Mouse (Mus musculus) heart, embryonic 12.5 days (tissue): ENCODE results near the gene Arl4d. TPM values are rescaled to one million over a fixed set of nuclear protein-coding genes. Genes with fewer than 3 reads are reported as not detected.

Experiments used
- ATAC-seq: fragments of 200-750 bp; cut with Nextera tagmentation; 2 replicates; pipeline ENCODE4 v1.8.0; 2017; ENCODE audit warnings: moderate TSS enrichment, moderate library complexity; ENCODE audit not compliant: insufficient number of reproducible peaks, low FRiP score
- H3K27ac ChIP-seq: fragments of 300-500 bp; sonication (generic); 2 replicates; pipeline ENCODE4 v1.5.1; 2016; ENCODE audit warnings: mild to moderate bottlenecking, moderate library complexity; ENCODE audit not compliant: poor library complexity, severe bottlenecking
- H3K27me3 ChIP-seq: fragments of 300-500 bp; sonication (generic); replicated peaks from 2 replicates; pipeline ENCODE4 v1.6.1; 2016; ENCODE audit warnings: mild to moderate bottlenecking, moderate library complexity
- H3K36me3 ChIP-seq: fragments of 300-500 bp; sonication (generic); 2 replicates; pipeline ENCODE4 v1.6.1; 2016; ENCODE audit warnings: mild to moderate bottlenecking, moderate library complexity
- H3K4me1 ChIP-seq: fragments of 300-500 bp; sonication (generic); replicated peaks from 2 replicates; pipeline ENCODE4 v1.6.1; 2016; ENCODE audit warnings: mild to moderate bottlenecking
- H3K4me2 ChIP-seq: fragments of 300-500 bp; sonication (generic); 2 replicates; pipeline ENCODE4 v1.6.1; 2016; ENCODE audit warnings: mild to moderate bottlenecking, moderate library complexity
- H3K4me3 ChIP-seq: fragments of 300-500 bp; sonication (generic); 2 replicates; pipeline ENCODE4 v1.5.1; 2016; ENCODE audit warnings: mild to moderate bottlenecking
- H3K9ac ChIP-seq: fragments of 300-500 bp; sonication (generic); 2 replicates; pipeline ENCODE4 v1.6.1; 2016; ENCODE audit warnings: mild to moderate bottlenecking, moderate library complexity
- H3K9me3 ChIP-seq: fragments of 300-500 bp; sonication (generic); replicated peaks from 2 replicates; pipeline ENCODE4 v1.6.1; 2016; ENCODE audit warnings: mild to moderate bottlenecking, moderate library complexity
- WGBS: fragments of 180-500 bp; shearing (Covaris S2); methylation state at CpG from one replicate; pipeline ENCODE4 v1.1.7; 2016; 5-methylcytosine and 5-hydroxymethylcytosine counted together
- polyA plus RNA-seq: library from polyadenylated mRNA; unstranded; fragments of >200 nt; fragmentation: Nextera tagmentation; extraction: Ambion mirVana; gene quantifications from 2 replicates; pipeline ENCODE4 v1.2.1, GENCODE M21; 2016

Arl4d gene
- polyA plus RNA-seq, 1 experiment from 2014 or later, result 10.3 TPM

DNA sequence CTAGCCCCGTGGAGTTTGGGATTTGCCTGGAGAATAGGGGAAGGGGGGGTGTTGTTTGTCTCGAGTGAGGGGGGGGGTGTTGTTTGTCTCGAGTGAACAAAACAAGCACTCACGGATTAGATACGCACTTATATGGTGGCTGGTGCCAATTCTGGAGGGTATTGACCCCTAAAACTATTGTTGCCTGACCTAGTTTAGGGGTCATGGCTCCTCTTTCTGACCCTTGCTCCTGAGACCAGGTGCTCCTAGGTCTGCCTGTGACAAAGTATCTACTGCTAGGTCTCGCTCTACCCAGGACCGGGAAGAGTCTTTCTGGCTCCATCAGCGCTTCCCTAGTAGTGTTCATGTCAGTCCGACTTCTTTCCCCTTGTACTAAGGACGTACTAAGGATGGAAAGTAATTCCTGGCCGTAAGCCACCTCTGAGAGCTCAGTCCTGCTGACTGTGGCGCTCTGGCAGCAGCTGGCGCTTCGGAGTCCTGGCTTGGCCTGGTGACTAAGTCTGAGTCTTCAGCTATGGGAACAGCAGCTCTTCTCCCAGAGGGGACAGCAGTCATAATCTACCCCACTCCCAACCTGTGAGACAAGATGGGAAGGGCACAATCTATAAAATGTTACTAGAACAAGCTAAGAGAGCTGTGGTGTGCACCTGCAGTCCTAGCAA, 2.7 kb downstream of the Arl4d start:
- H3K4me1 ChIP-seq, result peaks cover 53% of the 10 kb centered on the region
- H3K9ac ChIP-seq, result 0 out of 2 replicates have a peak overlapping the region, but pooled peaks have one; percentile 20
- peak overlapping the region; percentile 83 for H3K27ac ChIP-seq
- no peak for ATAC-seq
- no peaks in the 10 kb centered on the region for H3K27me3 ChIP-seq
- no peaks in the 10 kb centered on the region for H3K9me3 ChIP-seq
- H3K4me3 ChIP-seq, result peak overlapping the region; percentile 11
- peak overlapping the region; percentile 92 for H3K4me2 ChIP-seq
- 39% methylated on average over 14 of the region's 14 CpGs for WGBS
- no peaks in the 10 kb centered on the region for H3K36me3 ChIP-seq

DNA sequence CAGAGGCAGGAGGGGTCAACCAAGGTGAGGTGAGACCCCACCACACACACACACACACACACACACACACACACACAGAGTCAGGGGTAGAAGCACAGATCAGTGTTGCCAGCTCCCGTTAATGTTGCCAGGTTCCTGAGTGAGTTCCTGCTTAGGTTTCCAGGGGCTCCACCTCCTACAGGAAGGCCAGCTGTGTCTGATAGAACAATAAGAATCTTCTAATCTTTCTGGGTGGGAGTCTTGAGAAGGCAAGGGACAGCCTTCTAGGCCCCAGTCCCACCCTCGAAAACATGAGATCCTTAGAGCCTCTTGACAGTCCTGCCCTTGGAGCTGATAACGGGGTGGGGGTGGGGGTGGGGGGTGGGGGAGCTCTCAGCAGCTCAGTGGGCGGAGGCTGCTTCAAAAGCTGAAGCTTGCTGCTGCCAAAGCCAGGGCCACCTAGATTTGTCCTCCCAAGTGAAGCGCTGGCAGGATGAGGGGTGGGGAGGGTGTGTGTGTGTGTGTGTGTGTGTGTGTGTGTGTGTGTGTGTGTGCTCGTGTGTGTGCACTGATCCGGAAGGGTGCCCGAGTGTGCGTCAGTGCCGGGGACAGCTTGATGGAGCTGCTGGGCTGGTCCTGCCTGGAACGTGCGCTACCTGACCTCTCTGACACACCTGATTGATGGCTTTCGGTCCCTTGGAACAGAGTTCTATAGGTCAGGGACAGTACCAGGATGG, 3.4 kb downstream of the Arl4d start:
- H3K9me3 ChIP-seq, result no peaks in the 10 kb centered on the region
- peaks cover 54% of the 10 kb centered on the region for H3K4me1 ChIP-seq
- H3K4me2 ChIP-seq, result peak overlapping the region; percentile 92
- 12% methylated on average over 13 of the region's 13 CpGs for WGBS
- H3K9ac ChIP-seq, result 0 out of 2 replicates have a peak overlapping the region, but pooled peaks have one; percentile 20
- H3K4me3 ChIP-seq, result no peak overlapping the region; the same call in 1 of the 2 replicates
- peak overlapping the region; percentile 83 for H3K27ac ChIP-seq
- peak; percentile 15; the same call in 1 of the 2 replicates for ATAC-seq
- H3K27me3 ChIP-seq, result no peaks in the 10 kb centered on the region
- no peaks in the 10 kb centered on the region for H3K36me3 ChIP-seq

DNA sequence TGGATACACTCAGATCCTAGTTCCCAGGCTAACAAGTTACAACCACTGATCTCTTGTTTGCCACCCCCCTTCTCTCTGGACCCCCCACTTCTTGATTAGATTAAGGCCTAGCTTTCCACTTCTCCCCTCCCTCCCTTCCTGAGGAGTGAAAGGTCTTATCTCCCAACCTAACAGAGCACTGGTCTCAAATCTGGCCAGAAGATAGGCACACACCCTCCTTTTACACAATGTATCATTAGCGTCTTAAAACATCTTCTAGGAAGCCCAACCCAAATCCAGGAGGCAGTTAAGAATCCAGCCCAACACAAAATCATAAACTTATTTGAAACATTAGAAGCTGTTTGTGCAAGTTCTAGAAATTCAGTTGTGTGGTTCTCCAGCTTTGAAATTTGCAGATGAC, 5.0 kb downstream of the Arl4d start:
- H3K9me3 ChIP-seq, result no peaks in the 10 kb centered on the region
- peak overlapping the region; percentile 83; the same call in 1 of the 2 replicates for H3K27ac ChIP-seq
- no peak overlapping the region for H3K9ac ChIP-seq
- H3K4me2 ChIP-seq, result no peak overlapping the region
- no peaks in the 10 kb centered on the region for H3K36me3 ChIP-seq
- H3K4me1 ChIP-seq, result peaks cover 57% of the 10 kb centered on the region
- 35% methylated on average over 1 of the region's 1 CpGs for WGBS
- no peak for ATAC-seq
- no peak overlapping the region for H3K4me3 ChIP-seq
- no peaks in the 10 kb centered on the region for H3K27me3 ChIP-seq

DNA sequence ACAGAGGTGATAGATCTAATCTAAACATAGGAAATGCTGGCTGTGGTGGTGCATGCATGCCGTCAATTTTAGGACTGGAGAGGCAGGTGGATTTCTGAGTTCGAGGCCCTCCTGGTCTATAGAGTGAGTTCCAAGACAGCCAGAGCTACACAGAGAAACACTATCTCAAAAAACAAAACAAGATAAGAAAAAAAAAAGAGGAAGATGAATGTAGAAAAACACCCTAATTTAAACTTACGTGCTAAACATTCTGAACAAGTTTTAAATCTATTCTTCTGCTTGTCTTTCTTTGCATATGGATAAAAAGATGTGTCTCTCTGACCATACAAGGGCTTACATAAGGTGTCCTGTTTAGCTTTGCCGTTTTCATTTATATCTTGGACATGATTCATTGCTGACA, 5.9 kb downstream of the Arl4d start:
- no peak overlapping the region for H3K9ac ChIP-seq
- H3K4me3 ChIP-seq, result no peak overlapping the region
- no peak overlapping the region for H3K4me2 ChIP-seq
- peaks cover 57% of the 10 kb centered on the region for H3K4me1 ChIP-seq
- no peak overlapping the region for H3K27ac ChIP-seq
- no peak for ATAC-seq
- H3K9me3 ChIP-seq, result no peaks in the 10 kb centered on the region
- WGBS, result 70% methylated on average over 4 of the region's 4 CpGs
- H3K36me3 ChIP-seq, result no peaks in the 10 kb centered on the region
- no peaks in the 10 kb centered on the region for H3K27me3 ChIP-seq

DNA sequence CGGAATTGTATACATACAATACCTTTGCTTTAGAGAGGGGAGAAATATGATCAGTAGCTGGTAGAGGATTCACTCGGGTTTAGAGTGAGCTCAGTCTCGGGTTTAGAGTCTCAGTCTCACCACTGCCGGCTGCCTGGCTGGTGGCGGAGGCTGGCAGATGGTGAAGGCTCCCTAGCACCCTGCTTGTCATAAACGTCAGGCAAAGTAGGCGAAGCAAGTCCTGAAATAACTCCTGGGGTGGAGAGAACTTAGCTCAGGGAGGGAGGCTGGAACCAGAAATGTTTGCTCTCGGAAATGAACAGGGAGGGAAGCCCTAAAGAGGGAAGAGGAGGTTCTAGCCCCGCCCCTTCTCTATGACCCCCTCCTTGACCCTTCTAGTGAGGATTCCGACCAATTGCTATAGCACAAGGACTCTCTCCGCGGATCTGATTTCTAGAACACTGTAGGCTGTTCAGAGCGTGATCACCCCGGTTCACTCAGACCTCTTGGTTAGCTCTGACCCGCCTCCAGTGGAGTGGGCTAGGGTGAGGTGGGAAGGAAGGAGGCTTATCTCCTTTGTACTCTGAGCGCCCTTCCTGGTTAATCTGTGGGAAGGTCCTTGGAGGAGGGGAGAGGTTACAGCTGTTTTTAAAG, 7.8 kb downstream of the Arl4d start:
- H3K4me1 ChIP-seq, result peaks cover 44% of the 10 kb centered on the region
- H3K9me3 ChIP-seq, result no peaks in the 10 kb centered on the region
- H3K27me3 ChIP-seq, result no peaks in the 10 kb centered on the region
- ATAC-seq, result peak; percentile 65
- no peak overlapping the region for H3K4me3 ChIP-seq
- H3K36me3 ChIP-seq, result no peaks in the 10 kb centered on the region
- H3K27ac ChIP-seq, result peak overlapping the region; percentile 85
- peak overlapping the region; percentile 17; the same call in 1 of the 2 replicates for H3K9ac ChIP-seq
- WGBS, result 11% methylated on average over 16 of the region's 16 CpGs
- H3K4me2 ChIP-seq, result peak overlapping the region; percentile 48

DNA sequence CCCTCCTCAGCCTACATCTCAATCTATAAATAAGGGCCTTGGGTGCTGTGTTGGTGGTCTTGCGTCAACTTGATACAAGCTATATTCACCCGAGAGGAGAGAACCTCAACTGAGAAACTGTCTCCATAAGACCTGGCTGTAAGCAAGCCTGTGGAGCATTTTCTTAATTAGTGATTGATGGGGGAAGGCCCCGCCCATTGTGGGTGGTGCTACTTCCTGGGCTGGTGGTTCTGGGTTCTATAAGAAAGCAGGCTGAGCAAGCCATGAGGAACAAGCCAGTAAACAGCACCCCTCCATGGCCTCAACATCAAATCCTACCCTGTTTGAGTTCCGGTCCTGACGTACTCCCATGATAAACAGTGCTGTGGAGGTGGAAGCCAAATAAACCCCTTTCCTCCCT, 8.8 kb downstream of the Arl4d start:
- H3K9ac ChIP-seq, result no peak overlapping the region
- peak overlapping the region; percentile 85 for H3K27ac ChIP-seq
- H3K4me1 ChIP-seq, result peaks cover 35% of the 10 kb centered on the region
- H3K9me3 ChIP-seq, result no peaks in the 10 kb centered on the region
- H3K4me2 ChIP-seq, result no peak overlapping the region
- H3K27me3 ChIP-seq, result no peaks in the 10 kb centered on the region
- no peaks in the 10 kb centered on the region for H3K36me3 ChIP-seq
- H3K4me3 ChIP-seq, result no peak overlapping the region
- no peak for ATAC-seq
- WGBS, result 81% methylated on average over 5 of the region's 5 CpGs

DNA sequence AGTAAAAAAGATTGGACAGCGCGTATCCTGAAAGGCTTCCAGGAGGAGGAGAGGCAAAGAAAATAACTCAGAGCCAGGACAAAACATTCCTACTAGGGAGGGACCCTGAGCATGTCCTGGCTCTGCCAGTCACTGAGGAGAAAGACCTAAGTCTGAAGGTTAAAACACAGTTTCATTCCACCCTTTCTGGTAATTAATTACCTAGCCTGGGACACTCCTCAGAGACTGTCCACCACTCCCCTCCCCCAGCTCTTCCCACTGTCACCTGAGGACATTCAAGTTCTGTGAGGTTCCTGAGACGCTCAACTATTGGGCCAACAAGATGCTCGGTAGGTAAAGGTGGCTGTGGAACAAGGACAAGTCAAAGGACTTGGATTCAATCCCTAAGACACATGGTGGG, 10.0 kb downstream of the Arl4d start:
- Histone ChIP-seq H3K4me3 (no peak overlapping the region), H3K36me3 (no peaks in the 10 kb centered on the region), H3K9ac (no peak overlapping the region), H3K27me3 (no peaks in the 10 kb centered on the region), H3K4me1 (peaks cover 27% of the 10 kb centered on the region), H3K9me3 (no peaks in the 10 kb centered on the region), H3K4me2 (no peak overlapping the region), H3K27ac (no peak overlapping the region)
- 84% methylated on average over 4 of the region's 4 CpGs for WGBS
- ATAC-seq, result no peak

DNA sequence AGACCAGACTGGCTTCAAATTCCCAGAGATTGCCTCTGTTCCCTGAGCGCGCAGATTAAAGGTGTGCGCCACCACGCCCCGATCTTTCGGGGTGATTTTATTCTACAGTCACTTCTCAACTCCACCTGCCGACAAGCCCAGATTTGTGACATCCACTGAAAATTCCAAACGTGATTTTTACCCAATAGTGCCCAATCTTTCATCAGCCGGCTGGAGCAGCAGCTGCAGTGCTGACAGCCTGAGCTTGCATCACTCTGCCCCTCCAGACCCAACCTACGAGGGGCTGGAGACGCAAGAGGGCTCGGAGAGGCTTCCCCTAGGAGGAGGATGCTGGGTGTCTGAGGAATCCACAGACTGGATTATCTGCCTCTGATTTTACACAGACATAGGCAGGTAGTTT, 12.3 kb downstream of the Arl4d start:
- Histone ChIP-seq H3K4me3 (no peak overlapping the region), H3K9me3 (no peaks in the 10 kb centered on the region), H3K27ac (no peak overlapping the region), H3K4me2 (no peak overlapping the region), H3K9ac (no peak overlapping the region), H3K36me3 (no peaks in the 10 kb centered on the region), H3K27me3 (no peaks in the 10 kb centered on the region), H3K4me1 (peaks cover 29% of the 10 kb centered on the region)
- 67% methylated on average over 12 of the region's 12 CpGs for WGBS
- ATAC-seq, result no peak

DNA sequence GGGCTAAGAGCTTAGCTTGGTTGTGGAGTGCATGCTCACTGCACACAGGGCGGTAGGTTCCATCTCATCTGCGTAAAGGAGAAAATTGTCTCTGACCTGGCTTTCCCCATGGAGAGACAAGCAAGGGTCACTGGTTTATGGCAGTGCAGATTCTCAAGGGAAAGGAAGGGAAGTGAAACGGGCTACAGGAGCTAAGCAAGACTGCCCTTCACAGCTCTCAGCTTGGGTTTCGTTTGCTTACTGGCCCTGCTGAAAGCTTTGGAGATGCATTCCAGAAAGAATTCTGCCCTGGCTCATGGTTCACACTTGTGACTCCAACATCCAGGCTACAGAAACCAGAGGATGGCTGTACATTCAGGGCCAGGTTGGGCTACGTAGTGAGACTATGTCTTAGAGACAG, 13.4 kb downstream of the Arl4d start:
- Histone ChIP-seq H3K27me3 (no peaks in the 10 kb centered on the region), H3K4me1 (peaks cover 18% of the 10 kb centered on the region), H3K27ac (no peak overlapping the region), H3K36me3 (no peaks in the 10 kb centered on the region), H3K4me3 (no peak overlapping the region), H3K4me2 (no peak overlapping the region), H3K9ac (no peak overlapping the region), H3K9me3 (no peaks in the 10 kb centered on the region)
- 64% methylated on average over 5 of the region's 5 CpGs for WGBS
- no peak for ATAC-seq

DNA sequence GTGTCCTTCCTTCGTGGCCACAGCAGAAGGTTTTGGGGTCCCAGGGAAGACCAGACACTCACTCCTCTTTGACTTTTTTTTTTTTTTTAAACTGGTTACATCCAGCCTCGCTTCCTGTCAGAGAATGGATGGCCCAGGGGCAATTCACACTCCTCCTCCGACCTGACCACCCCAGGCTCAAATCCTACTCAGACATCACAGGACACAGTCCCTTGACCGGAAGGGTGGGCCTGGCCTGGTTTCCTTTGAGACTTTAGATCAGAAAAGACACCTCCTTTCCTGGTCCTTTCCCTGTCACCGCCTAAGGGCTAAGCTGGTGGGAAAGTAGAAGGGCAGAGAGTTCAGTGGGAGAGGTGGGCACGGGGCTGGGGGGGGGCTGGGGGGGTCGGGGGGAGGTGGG, 14.6 kb downstream of the Arl4d start:
- H3K36me3 ChIP-seq, result no peaks in the 10 kb centered on the region
- peak overlapping the region; percentile 30; the same call in 1 of the 2 replicates for H3K27ac ChIP-seq
- ATAC-seq, result no peak
- H3K27me3 ChIP-seq, result no peaks in the 10 kb centered on the region
- H3K4me3 ChIP-seq, result no peak overlapping the region
- H3K4me2 ChIP-seq, result no peak overlapping the region
- peaks cover 15% of the 10 kb centered on the region for H3K4me1 ChIP-seq
- no peak overlapping the region for H3K9ac ChIP-seq
- 34% methylated on average over 7 of the region's 7 CpGs for WGBS
- H3K9me3 ChIP-seq, result no peaks in the 10 kb centered on the region

DNA sequence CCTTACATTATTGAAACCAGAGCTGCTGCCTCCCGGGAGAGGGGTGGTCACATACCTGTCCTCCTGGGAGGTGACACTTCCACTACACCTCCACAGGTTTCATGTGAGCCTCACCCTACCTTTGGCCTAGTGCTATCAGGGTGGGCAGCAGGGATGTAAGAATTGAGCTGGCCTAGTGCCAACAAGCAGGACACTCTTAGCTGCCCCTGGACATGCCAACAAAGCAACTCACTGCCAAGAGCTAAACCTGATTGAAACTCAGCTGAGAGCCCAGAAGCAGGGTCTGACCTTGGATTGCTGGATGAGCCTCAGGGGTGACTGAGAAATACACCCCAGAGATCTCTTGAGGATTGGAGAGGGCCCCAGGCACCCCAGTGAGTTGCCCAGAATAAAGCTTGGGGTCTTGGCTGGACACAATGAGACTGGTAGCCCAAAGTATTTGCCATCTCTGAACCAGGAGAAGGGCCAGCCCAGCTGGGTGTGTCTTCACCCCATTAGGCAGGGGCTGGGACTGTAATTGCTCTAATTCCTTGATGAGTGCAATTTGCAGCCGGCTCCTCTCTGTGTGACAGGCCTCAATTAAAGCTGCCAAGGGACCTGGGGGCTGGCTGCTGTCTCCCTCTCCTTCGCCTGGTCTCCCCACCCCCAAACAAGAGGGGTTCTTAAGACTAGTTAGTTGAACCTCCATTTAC, 15.4 kb downstream of the Arl4d start:
- H3K4me3 ChIP-seq, result no peak overlapping the region
- 43% methylated on average over 3 of the region's 3 CpGs for whole genome bisulfite sequencing
- H3K36me3 ChIP-seq, result no peaks in the 10 kb centered on the region
- H3K27me3 ChIP-seq, result no peaks in the 10 kb centered on the region
- H3K9me3 ChIP-seq, result no peaks in the 10 kb centered on the region
- peaks cover 15% of the 10 kb centered on the region for H3K4me1 ChIP-seq
- H3K4me2 ChIP-seq, result no peak overlapping the region
- peak overlapping the region; percentile 21; the same call in 1 of the 2 replicates for H3K9ac ChIP-seq
- no peak for ATAC-seq
- H3K27ac ChIP-seq, result peak overlapping the region; percentile 30; the same call in 1 of the 2 replicates
